Mouse (Mus musculus) liver, postnatal 0 days (tissue): ENCODE data around the gene Fezf2.

Source experiments
- CTCF ChIP-seq: sonication (generic); IDR thresholded peaks from 2 replicates; pipeline ENCODE4 v1.5.1; 2016; ENCODE audit warnings: antibody characterized with exemption, low read depth
- EP300 ChIP-seq: IDR thresholded peaks from 2 replicates; pipeline ENCODE4 v1.6.1; 2016; ENCODE audit warnings: antibody characterized with exemption, low read depth, mild to moderate bottlenecking

DNA sequence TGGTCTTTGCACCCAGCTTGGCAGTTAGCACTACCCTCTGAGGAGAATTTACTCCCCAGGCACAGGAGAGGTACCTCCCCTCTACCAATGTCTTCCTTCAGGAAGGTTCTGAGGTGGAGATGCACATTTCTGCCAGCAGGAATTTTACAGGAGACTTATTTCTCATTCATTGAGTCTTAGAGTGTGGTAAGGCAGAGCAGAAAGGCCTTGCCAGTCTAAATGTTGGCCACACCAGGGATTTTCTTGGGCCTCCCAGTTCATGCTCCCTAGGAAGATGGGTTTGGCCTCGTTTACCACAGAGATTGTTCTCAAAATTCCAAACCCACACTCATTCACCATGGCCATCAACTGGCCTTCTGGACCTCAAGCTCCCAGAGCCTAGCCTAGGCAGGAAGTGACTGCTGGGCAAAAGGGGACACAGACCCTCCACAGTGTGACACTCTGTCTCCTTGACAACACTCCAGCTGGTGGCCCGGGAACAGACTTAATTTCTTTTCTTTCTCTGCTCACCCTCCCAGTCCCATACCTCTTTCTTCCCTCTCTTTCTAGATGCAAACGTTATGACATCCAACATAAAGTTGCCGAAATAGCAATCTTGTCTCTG lies 40.3 kb upstream of the Fezf2 start:
- TF ChIP-seq EP300 (no peak), CTCF (no peak)
